Mouse (Mus musculus): ENCODE results near the gene Mycl. TPM values are rescaled to one million over a fixed set of nuclear protein-coding genes. Genes with fewer than 3 reads are reported as not detected.

Gene Mycl
- 11.7 and 11.9 TPM in 2 replicates for polyA plus RNA-seq (2015; fragmentation: Nextera tagmentation; extraction: Ambion mirVana)

- WGBS = under 1% methylated on average over 68 of the region's 69 CpGs
- H3K4me2 ChIP-seq (ENCODE audit: low read depth, low read length) = peak within 1 kb of the TSS; percentile 99
- H3K9ac ChIP-seq (ENCODE audit: low read length) = peak within 1 kb of the TSS; percentile 69
- peaks cover 35% of the 10 kb centered on the region for H3K27me3 ChIP-seq (ENCODE audit: control insufficient read depth, insufficient read depth, low read depth, low read length)
- H3K9me3 ChIP-seq (ENCODE audit: control insufficient read depth, low read length) = no peaks in the 10 kb centered on the region
- H3K27ac ChIP-seq (ENCODE audit: low read length) = peak within 1 kb of the TSS; percentile 25
- peak; percentile 84 for ATAC-seq (ENCODE audit: low read depth)
- peak within 1 kb of the TSS; percentile 68 for H3K4me3 ChIP-seq (ENCODE audit: low read length)
- peaks cover 8% of the 10 kb centered on the region for H3K4me1 ChIP-seq (replicated peaks; ENCODE audit: control insufficient read depth, insufficient read depth, low read length)
- H3K36me3 ChIP-seq (ENCODE audit: control insufficient read depth, insufficient read depth, low read length) = no peaks in the 10 kb centered on the region
Measured at GRCm38 (mm10) chr4:122995404-122996220, at the start of gene Mycl. Gene Mycl, plus strand, starts transcription at chr4:122995652.

DNA sequence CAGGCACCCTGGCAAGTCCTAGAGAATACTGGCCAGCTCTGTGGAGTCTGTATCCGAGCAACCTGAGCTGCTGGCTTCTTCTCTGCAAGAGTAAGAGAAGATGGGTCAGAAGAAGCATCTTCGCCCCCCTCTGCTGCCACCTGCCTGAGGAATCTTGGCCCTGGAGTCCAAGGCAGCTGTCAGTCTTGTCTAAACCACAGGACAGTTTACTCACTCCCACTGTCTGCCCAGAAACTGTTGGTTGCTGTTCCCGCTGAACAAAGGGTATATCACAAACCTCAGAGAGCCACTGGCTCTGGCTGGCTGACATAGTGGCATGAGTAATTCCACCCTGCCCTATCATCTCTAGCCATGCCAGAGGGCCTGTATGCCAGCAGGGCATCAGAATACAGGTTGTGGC lies 48.2 kb upstream of the Mycl start:
- no peaks in the 10 kb centered on the region for H3K36me3 ChIP-seq (ENCODE audit: control insufficient read depth, insufficient read depth, low read length)
- WGBS = 89% methylated on average over 3 of the region's 3 CpGs

DNA sequence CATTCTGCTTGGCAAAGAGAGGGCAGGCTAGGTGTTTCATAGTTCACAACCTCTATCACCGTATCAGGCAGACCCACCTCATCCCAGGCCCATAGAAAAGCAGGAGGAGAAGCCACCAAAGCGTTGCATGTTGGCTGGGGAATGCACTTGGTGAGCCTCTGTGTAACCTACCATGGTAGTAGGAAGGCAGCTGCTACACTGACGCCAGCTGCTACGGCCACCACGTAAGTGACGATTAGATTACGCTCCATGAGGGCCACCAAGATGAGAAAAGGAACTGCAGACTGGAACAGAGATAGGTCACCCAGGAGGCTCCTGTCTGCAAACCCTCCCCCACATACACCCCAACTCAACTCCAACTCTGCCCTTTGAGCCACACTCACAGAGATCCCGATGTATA lies 46.4 kb upstream of the Mycl start:
- H3K36me3 ChIP-seq (ENCODE audit: control insufficient read depth, insufficient read depth, low read length) = no peaks in the 10 kb centered on the region
- 89% methylated on average over 8 of the region's 8 CpGs for WGBS
- H3K27me3 ChIP-seq (ENCODE audit: control insufficient read depth, insufficient read depth, low read depth, low read length) = peaks cover 52% of the 10 kb centered on the region
- H3K9me3 ChIP-seq (ENCODE audit: control insufficient read depth, low read length) = no peaks in the 10 kb centered on the region
- H3K27ac ChIP-seq (ENCODE audit: low read length) = no peak overlapping the region
- no peak overlapping the region for H3K9ac ChIP-seq (ENCODE audit: low read length)
- no peak for ATAC-seq (ENCODE audit: low read depth)
- H3K4me1 ChIP-seq (replicated peaks; ENCODE audit: control insufficient read depth, insufficient read depth, low read length) = no peaks in the 10 kb centered on the region
- no peak overlapping the region for H3K4me2 ChIP-seq (ENCODE audit: low read depth, low read length)
- H3K4me3 ChIP-seq (ENCODE audit: low read length) = no peak overlapping the region

More for the DNA sequence above, 48.2 kb upstream of the Mycl start:
- no peaks in the 10 kb centered on the region for H3K4me1 ChIP-seq (replicated peaks; ENCODE audit: control insufficient read depth, insufficient read depth, low read length)
- peaks cover 44% of the 10 kb centered on the region for H3K27me3 ChIP-seq (ENCODE audit: control insufficient read depth, insufficient read depth, low read depth, low read length)
- H3K4me2 ChIP-seq (ENCODE audit: low read depth, low read length) = no peak overlapping the region
- H3K9me3 ChIP-seq (ENCODE audit: control insufficient read depth, low read length) = no peaks in the 10 kb centered on the region
- H3K27ac ChIP-seq (ENCODE audit: low read length) = no peak overlapping the region
- no peak overlapping the region for H3K9ac ChIP-seq (ENCODE audit: low read length)
- no peak overlapping the region for H3K4me3 ChIP-seq (ENCODE audit: low read length)
- no peak for ATAC-seq (ENCODE audit: low read depth)

GRCm38 (mm10) chr4:122954680-122955411 lies 40.6 kb upstream of the Mycl start:
- Histone ChIP-seq H3K4me2 (ENCODE audit: low read depth, low read length) (peak overlapping the region; percentile 49), H3K9me3 (ENCODE audit: control insufficient read depth, low read length) (no peaks in the 10 kb centered on the region), H3K27ac (ENCODE audit: low read length) (no peak overlapping the region), H3K4me3 (ENCODE audit: low read length) (peak overlapping the region; percentile 7; the same call in 1 of the 2 replicates), H3K27me3 (ENCODE audit: control insufficient read depth, insufficient read depth, low read depth, low read length) (peaks cover 62% of the 10 kb centered on the region), H3K4me1 (replicated peaks; ENCODE audit: control insufficient read depth, insufficient read depth, low read length) (peaks cover 15% of the 10 kb centered on the region), H3K9ac (ENCODE audit: low read length) (no peak overlapping the region), H3K36me3 (ENCODE audit: control insufficient read depth, insufficient read depth, low read length) (no peaks in the 10 kb centered on the region)
- ATAC-seq (ENCODE audit: low read depth) = peak; percentile 42; the same call in 1 of the 2 replicates
- WGBS = 37% methylated on average over 5 of the region's 5 CpGs

DNA sequence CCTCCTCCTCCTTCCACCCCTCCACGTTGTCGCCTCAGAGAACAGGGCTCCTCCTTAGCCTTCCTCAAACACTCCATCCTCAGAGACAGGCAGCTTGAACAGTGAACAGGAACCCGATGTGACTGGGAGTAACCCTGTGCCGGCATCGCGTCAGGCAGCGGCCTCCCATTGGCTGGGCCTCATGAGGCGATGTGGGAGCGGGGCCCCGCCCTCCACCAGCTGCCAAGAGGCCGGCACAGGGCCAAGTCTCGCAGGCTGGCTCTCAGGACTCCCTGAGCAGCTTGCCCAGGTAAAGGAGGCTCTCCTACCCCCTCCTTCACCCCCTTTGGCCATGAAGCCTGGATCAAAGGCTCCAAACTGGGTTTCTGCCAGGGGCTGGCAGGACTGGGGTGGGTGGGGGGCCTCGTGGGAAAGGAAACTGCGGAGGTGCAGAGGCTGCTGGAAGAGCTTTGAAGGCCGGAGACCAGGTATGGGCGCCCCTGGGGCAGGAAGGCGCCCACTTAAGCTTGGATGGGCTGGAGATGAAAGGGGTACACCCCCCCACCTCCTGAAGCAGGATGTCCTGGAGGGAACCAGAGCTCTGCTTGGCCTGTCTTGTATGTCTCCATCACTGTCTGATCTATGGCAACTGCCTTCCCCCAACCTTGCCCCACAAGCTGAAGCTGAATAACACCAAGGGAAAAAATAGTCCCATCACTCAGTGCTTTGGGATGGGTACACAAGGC lies 39.9 kb upstream of the Mycl start:
- peak; percentile 94 for ATAC-seq (ENCODE audit: low read depth)
- 5% methylated on average over 17 of the region's 17 CpGs for WGBS
- Histone ChIP-seq H3K27me3 (ENCODE audit: control insufficient read depth, insufficient read depth, low read depth, low read length) (peaks cover 61% of the 10 kb centered on the region), H3K4me2 (ENCODE audit: low read depth, low read length) (peak overlapping the region; percentile 49), H3K36me3 (ENCODE audit: control insufficient read depth, insufficient read depth, low read length) (no peaks in the 10 kb centered on the region), H3K27ac (ENCODE audit: low read length) (no peak overlapping the region), H3K4me3 (ENCODE audit: low read length) (peak overlapping the region; percentile 7; the same call in 1 of the 2 replicates), H3K4me1 (replicated peaks; ENCODE audit: control insufficient read depth, insufficient read depth, low read length) (peaks cover 20% of the 10 kb centered on the region), H3K9me3 (ENCODE audit: control insufficient read depth, low read length) (no peaks in the 10 kb centered on the region), H3K9ac (ENCODE audit: low read length) (no peak overlapping the region)

DNA sequence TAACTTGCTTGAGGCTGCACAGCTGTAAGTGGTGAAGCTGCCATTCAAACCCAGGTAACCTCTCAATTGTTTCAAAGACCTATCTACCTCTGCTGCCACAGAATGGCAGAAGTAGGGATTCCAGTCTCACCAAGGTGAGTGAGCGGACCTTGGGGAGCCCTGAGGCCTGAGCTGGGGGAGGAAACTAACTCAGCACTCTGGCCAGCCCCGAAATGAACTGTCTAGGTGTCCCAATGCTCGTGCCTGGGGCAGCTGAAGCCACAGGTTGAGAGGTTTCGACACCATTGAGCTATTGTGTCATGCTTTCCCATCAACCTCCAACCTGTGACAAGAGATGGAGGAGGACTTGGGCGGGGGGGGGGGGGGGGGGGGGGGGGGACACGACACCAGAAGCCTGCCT lies 39.2 kb upstream of the Mycl start:
- ATAC-seq (ENCODE audit: low read depth) = no peak
- Histone ChIP-seq H3K9ac (ENCODE audit: low read length) (no peak overlapping the region), H3K27ac (ENCODE audit: low read length) (no peak overlapping the region), H3K36me3 (ENCODE audit: control insufficient read depth, insufficient read depth, low read length) (no peaks in the 10 kb centered on the region), H3K27me3 (ENCODE audit: control insufficient read depth, insufficient read depth, low read depth, low read length) (peaks cover 66% of the 10 kb centered on the region), H3K4me1 (replicated peaks; ENCODE audit: control insufficient read depth, insufficient read depth, low read length) (peaks cover 27% of the 10 kb centered on the region), H3K4me2 (ENCODE audit: low read depth, low read length) (no peak overlapping the region), H3K9me3 (ENCODE audit: control insufficient read depth, low read length) (no peaks in the 10 kb centered on the region), H3K4me3 (ENCODE audit: low read length) (no peak overlapping the region)
- 53% methylated on average over 5 of the region's 6 CpGs for WGBS

DNA sequence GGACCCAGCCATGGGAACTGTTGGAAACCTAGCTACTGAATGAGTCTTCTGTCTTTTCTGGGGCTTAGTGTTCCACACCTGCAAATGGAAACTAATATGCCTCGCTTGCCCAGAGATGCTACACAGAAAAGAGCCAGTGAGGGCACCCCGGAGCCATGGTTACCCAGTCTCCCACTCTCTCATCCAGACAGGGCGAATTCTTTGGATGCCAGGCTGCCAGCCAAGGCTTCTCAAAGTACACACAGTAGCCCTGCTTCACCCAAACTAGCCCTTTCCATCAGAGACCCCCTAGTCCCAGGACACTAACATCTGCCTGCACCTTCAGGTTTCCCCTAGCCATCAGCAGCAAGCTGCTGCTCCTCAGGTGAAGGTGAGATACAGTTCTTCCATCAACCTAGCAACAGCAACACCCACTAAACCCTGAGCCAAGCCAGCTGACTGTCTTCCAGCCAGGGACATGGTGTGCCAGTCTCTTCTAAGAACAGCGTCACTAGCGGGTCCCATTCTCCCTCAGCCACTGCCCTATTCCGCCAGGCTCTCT lies 36.9 kb upstream of the Mycl start:
- Histone ChIP-seq H3K9me3 (ENCODE audit: control insufficient read depth, low read length) (no peaks in the 10 kb centered on the region), H3K27me3 (ENCODE audit: control insufficient read depth, insufficient read depth, low read depth, low read length) (peaks cover 67% of the 10 kb centered on the region), H3K4me3 (ENCODE audit: low read length) (no peak overlapping the region), H3K36me3 (ENCODE audit: control insufficient read depth, insufficient read depth, low read length) (no peaks in the 10 kb centered on the region), H3K27ac (ENCODE audit: low read length) (no peak overlapping the region), H3K4me1 (replicated peaks; ENCODE audit: control insufficient read depth, insufficient read depth, low read length) (peaks cover 34% of the 10 kb centered on the region), H3K4me2 (ENCODE audit: low read depth, low read length) (no peak overlapping the region), H3K9ac (ENCODE audit: low read length) (no peak overlapping the region)
- WGBS = 86% methylated on average over 6 of the region's 6 CpGs
- ATAC-seq (ENCODE audit: low read depth) = no peak

- Histone ChIP-seq H3K4me2 (ENCODE audit: low read depth, low read length) (peak overlapping the region; percentile 93), H3K27ac (ENCODE audit: low read length) (no peak overlapping the region), H3K27me3 (ENCODE audit: control insufficient read depth, insufficient read depth, low read depth, low read length) (peaks cover 69% of the 10 kb centered on the region), H3K4me1 (replicated peaks; ENCODE audit: control insufficient read depth, insufficient read depth, low read length) (peaks cover 33% of the 10 kb centered on the region), H3K36me3 (ENCODE audit: control insufficient read depth, insufficient read depth, low read length) (no peaks in the 10 kb centered on the region), H3K9me3 (ENCODE audit: control insufficient read depth, low read length) (no peaks in the 10 kb centered on the region), H3K4me3 (ENCODE audit: low read length) (peak overlapping the region; percentile 53), H3K9ac (ENCODE audit: low read length) (peak overlapping the region; percentile 4; the same call in 1 of the 2 replicates)
- 13% methylated on average over 8 of the region's 8 CpGs for WGBS
- no peak for ATAC-seq (ENCODE audit: low read depth)
Measured at GRCm38 (mm10) chr4:122959816-122960215, 35.6 kb upstream of the Mycl start.

Measured in lung, embryonic 16.5 days (tissue).